Mouse (Mus musculus) limb, embryonic 14.5 days (tissue): ENCODE results near the gene Clcn7. TPM values are rescaled to one million over a fixed set of nuclear protein-coding genes. Genes with fewer than 3 reads are reported as not detected.

Experiments used
- ATAC-seq: fragments of 200-750 bp; cut with Nextera tagmentation; 2 replicates; pipeline ENCODE4 v1.8.0; 2017; ENCODE audit warnings: low read depth, moderate number of reproducible peaks, moderate TSS enrichment; ENCODE audit not compliant: low FRiP score
- DNase-seq: peaks from one replicate; pipeline ENCODE4 v3.0.0-alpha.2; 2015; ENCODE audit warnings: low spot score
- H3K27ac ChIP-seq: fragments of 300-500 bp; sonication (generic); replicated peaks from 2 replicates; pipeline ENCODE4 v1.5.1; 2014; ENCODE audit warnings: low read depth, mild to moderate bottlenecking, low read length, moderate library complexity, mixed read lengths
- H3K27me3 ChIP-seq: fragments of 300-500 bp; sonication (generic); 2 replicates; pipeline ENCODE4 v1.6.1; 2014; ENCODE audit warnings: low read length, mixed read lengths; ENCODE audit not compliant: control insufficient read depth, insufficient read depth
- H3K36me3 ChIP-seq: fragments of 300-500 bp; sonication (generic); 2 replicates; pipeline ENCODE4 v1.6.1; 2014; ENCODE audit warnings: mild to moderate bottlenecking, low read length, moderate library complexity, mixed read lengths; ENCODE audit not compliant: control insufficient read depth, insufficient read depth
- H3K4me1 ChIP-seq: fragments of 300-500 bp; sonication (generic); 2 replicates; pipeline ENCODE4 v1.6.1; 2014; ENCODE audit warnings: antibody characterized with exemption, low read length, mixed read lengths; ENCODE audit not compliant: control insufficient read depth, insufficient read depth
- H3K4me2 ChIP-seq: fragments of 300-500 bp; sonication (generic); replicated peaks from 2 replicates; pipeline ENCODE4 v1.6.1; 2014; ENCODE audit warnings: low read depth, mild to moderate bottlenecking, low read length, moderate library complexity; ENCODE audit not compliant: severe bottlenecking
- H3K4me3 ChIP-seq: fragments of 300-500 bp; sonication (generic); replicated peaks from 2 replicates; pipeline ENCODE4 v1.5.1; 2014; ENCODE audit warnings: low read length
- H3K9ac ChIP-seq: fragments of 300-500 bp; sonication (generic); 2 replicates; pipeline ENCODE4 v1.6.1; 2014; ENCODE audit warnings: mild to moderate bottlenecking, low read depth, low read length, moderate library complexity; ENCODE audit not compliant: severe bottlenecking
- H3K9me3 ChIP-seq: fragments of 300-500 bp; sonication (generic); 2 replicates; pipeline ENCODE4 v1.6.1; 2016; ENCODE audit warnings: low read length; ENCODE audit not compliant: control insufficient read depth
- POLR2A ChIP-seq: fragments of 200-500 bp; IDR thresholded peaks from 2 replicates; pipeline ENCODE4 v1.8.0; 2012; ENCODE audit warnings: inconsistent platforms, mild to moderate bottlenecking, moderate library complexity, borderline replicate concordance; ENCODE audit not compliant: insufficient read depth, insufficient read length; ENCODE audit errors: extremely low read depth
- WGBS: fragments of 180-500 bp; shearing (Covaris S2); extraction: QIAGEN DNeasy Blood & Tissue Kit; methylation state at CpG from one replicate; pipeline ENCODE4 v1.1.7; 2014; 5-methylcytosine and 5-hydroxymethylcytosine counted together
- polyA plus RNA-seq, 2 experiments: library from polyadenylated mRNA; depleted of rRNA in 1 of 2; stranded (reverse) in 1 of 2; unstranded in 1 of 2; fragments of >200 nt; fragmentation: Nextera tagmentation in 1 of 2; extraction: Ambion mirVana in 1 of 2; gene quantifications; 2 replicates each; pipeline versions ENCODE4 v1.2.1 to v1.2.3; 2012 to 2014

Gene Clcn7
- polyA plus RNA-seq, 2 experiments, result 21.3 to 32.4 TPM

- Histone ChIP-seq H3K27ac (no peak within 1 kb of the TSS), H3K36me3 (peaks cover 40% of the 10 kb centered on the region), H3K9me3 (no peaks in the 10 kb centered on the region), H3K4me1 (no peaks in the 10 kb centered on the region), H3K4me3 (no peak within 1 kb of the TSS), H3K4me2 (no peak within 1 kb of the TSS), H3K9ac (0 out of 2 replicates have a peak within 1 kb of the TSS, but pooled peaks have one; percentile 14), H3K27me3 (no peaks in the 10 kb centered on the region)
- no peak for TF ChIP-seq POLR2A
- DNase-seq, result no peak
- no peak for ATAC-seq
- 71% methylated on average over 1 of the region's 1 CpGs for WGBS
Observed at GRCm38 (mm10) chr17:25162161-25162560, 29.0 kb downstream of the Clcn7 start, which contains the start of gene Ccdc154. Gene Ccdc154, plus strand, starts transcription at chr17:25162461.

- no peak for TF ChIP-seq POLR2A
- Histone ChIP-seq H3K27ac (no peak overlapping the region), H3K4me2 (no peak overlapping the region), H3K27me3 (no peaks in the 10 kb centered on the region), H3K9me3 (no peaks in the 10 kb centered on the region), H3K4me3 (no peak overlapping the region), H3K9ac (0 out of 2 replicates have a peak overlapping the region, but pooled peaks have one; percentile 14), H3K36me3 (peaks cover 32% of the 10 kb centered on the region), H3K4me1 (no peaks in the 10 kb centered on the region)
- ATAC-seq (no peak), DNase-seq (no peak)
- 73% methylated on average over 7 of the region's 7 CpGs for WGBS
Observed at GRCm38 (mm10) chr17:25163387-25163786, 30.2 kb downstream of the Clcn7 start.

- TF ChIP-seq POLR2A, result no peak
- 84% methylated on average over 3 of the region's 3 CpGs for WGBS
- no peak overlapping the region for H3K4me3 ChIP-seq
- H3K4me1 ChIP-seq, result no peaks in the 10 kb centered on the region
- no peak for ATAC-seq
- H3K36me3 ChIP-seq, result peaks cover 22% of the 10 kb centered on the region
- no peak overlapping the region for H3K27ac ChIP-seq
- H3K9me3 ChIP-seq, result no peaks in the 10 kb centered on the region
- no peak overlapping the region for H3K4me2 ChIP-seq
- no peaks in the 10 kb centered on the region for H3K27me3 ChIP-seq
- no peak for DNase-seq
- no peak overlapping the region for H3K9ac ChIP-seq
Observed at GRCm38 (mm10) chr17:25164770-25165169, 31.6 kb downstream of the Clcn7 start.

DNA sequence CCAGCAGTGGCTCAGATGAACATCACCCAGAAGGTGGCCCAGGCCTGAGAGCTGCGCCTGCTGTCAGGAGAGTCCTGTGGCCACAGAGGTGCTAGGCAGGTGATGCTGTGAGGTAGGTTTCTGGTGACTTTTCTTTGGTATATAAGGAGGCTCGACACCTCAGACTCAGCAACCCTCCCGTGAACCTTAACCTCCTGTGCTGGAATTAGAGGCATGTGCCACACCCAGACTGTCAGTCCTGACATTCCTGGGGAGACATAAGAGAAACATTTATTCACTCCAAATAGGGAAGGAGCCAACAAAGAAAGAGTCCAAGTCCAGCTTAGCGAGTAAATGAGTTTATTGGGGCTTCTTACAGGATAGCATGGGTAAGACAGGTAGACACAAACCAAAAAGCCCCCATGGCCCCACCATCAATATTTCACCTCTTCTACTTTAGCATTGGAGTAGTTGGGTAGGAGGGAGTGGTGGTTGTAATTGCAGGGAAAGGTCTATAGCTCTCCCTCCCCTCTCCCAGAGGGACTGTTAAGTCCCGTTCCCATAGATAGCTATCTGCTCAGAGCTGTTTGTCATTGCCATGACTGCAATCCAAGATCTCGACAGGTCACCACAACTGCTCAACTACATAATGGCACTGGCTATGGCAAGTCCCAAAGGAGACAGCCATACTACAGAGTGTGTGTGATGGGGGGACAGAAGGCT is 32.9 kb downstream of the Clcn7 start:
- no peak for ATAC-seq
- WGBS, result 48% methylated on average over 6 of the region's 6 CpGs

DNA sequence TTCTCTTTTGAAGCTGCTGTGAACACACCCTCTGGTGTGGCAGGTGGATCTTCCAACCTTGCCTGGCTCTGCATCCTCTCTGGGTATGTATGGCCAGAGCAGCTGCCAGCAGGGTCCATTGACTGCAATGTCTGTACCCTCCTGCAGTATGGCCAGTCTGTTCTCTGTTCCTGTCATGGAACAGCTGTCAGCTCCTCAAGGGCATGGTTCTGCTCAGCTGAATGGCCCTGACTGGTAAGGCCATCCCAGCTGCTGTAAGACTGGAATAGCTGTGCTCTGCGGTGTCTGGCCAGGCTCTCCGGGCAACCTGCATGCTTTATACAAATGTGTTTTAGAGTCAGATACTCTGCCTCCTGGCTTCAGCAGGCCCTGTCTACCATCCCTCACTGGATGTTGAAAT is 36.5 kb downstream of the Clcn7 start:
- DNase-seq, result no peak
- Histone ChIP-seq H3K4me2 (no peak overlapping the region), H3K36me3 (no peaks in the 10 kb centered on the region), H3K4me3 (no peak overlapping the region), H3K9me3 (no peaks in the 10 kb centered on the region), H3K9ac (no peak overlapping the region), H3K27ac (no peak overlapping the region), H3K27me3 (no peaks in the 10 kb centered on the region), H3K4me1 (no peaks in the 10 kb centered on the region)
- TF ChIP-seq POLR2A, result no peak
- ATAC-seq, result 0 out of 2 replicates have a peak, but pooled peaks have one; percentile 23
- WGBS, result 90% methylated on average over 2 of the region's 2 CpGs

More for the DNA sequence above, 32.9 kb downstream of the Clcn7 start:
- Histone ChIP-seq H3K27ac (no peak overlapping the region), H3K36me3 (peaks cover 10% of the 10 kb centered on the region), H3K27me3 (no peaks in the 10 kb centered on the region), H3K9ac (no peak overlapping the region), H3K4me3 (no peak overlapping the region), H3K9me3 (no peaks in the 10 kb centered on the region), H3K4me1 (no peaks in the 10 kb centered on the region), H3K4me2 (no peak overlapping the region)
- no peak for DNase-seq
- no peak for TF ChIP-seq POLR2A
